Mouse (Mus musculus): ENCODE measurements at regions not wholly inside any gene's neighbourhood (a gene's known extent, or its start where the extent isn't known, plus 50 kb on each side); places are given as distances from the start of the nearest gene placed in this dataset.

- H3K4me2 ChIP-seq (ENCODE audit: insufficient read depth, low read depth, poor library complexity, severe bottlenecking): no peak overlapping the region
- peaks cover 0 to 12% of the 10 kb centered on the region in 2 experiments; a peak in 2 of 4 replicates for H3K4me1 ChIP-seq (ENCODE audit: control insufficient read depth in 1 of 2, insufficient read depth in 2 of 2)
- H3K36me3 ChIP-seq (replicated peaks in 1 of 2; ENCODE audit: control insufficient read depth in 1 of 2, insufficient read depth in 1 of 2, low read length in 1 of 2): no peaks in the 10 kb centered on the region
- H3K27me3 ChIP-seq (replicated peaks): peaks cover 27% of the 10 kb centered on the region
- peak; percentile 48 for DNase-seq (ENCODE audit: extremely low read depth)
- no peak overlapping the region for H3K4me3 ChIP-seq (replicated peaks in 1 of 3; ENCODE audit: low read depth in 2 of 3, low read length in 2 of 3, poor library complexity in 1 of 3)
- H3K9me3 ChIP-seq (replicated peaks; ENCODE audit: low read length): no peaks in the 10 kb centered on the region
- TF ChIP-seq MAZ (IDR thresholded peaks at IDR 0.05; ENCODE audit: low read depth, low read length) (no peak), RAD21 (IDR thresholded peaks at IDR 0.05; ENCODE audit: low read depth, low read length) (peak; percentile 35), JUN (IDR thresholded peaks at IDR 0.05; ENCODE audit: insufficient read depth, low read depth, low read length) (no peak), SMC3 (IDR thresholded peaks at IDR 0.05; ENCODE audit: low read depth, low read length) (peak; percentile 65), E2F4 (IDR thresholded peaks at IDR 0.05; ENCODE audit: insufficient replicate concordance, low read depth, low read length) (no peak), CHD1 (IDR thresholded peaks at IDR 0.05; ENCODE audit: low read depth, low read length) (no peak), EP300 (IDR thresholded peaks at IDR 0.05; ENCODE audit: low read length) (no peak), HCFC1 (IDR thresholded peaks at IDR 0.05; ENCODE audit: low read depth, low read length) (no peak), ZKSCAN1 (IDR thresholded peaks at IDR 0.05; ENCODE audit: borderline replicate concordance, low read depth, low read length) (no peak), GABPA (IDR thresholded peaks at IDR 0.05; ENCODE audit: insufficient replicate concordance, low read depth, low read length) (no peak), MYC (IDR thresholded peaks at IDR 0.05; ENCODE audit: low read depth, low read length) (no peak), TBP (conservative IDR thresholded peaks at IDR 0.05; ENCODE audit: low read depth, low read length) (no peak), SIN3A (IDR thresholded peaks at IDR 0.05; ENCODE audit: low read length) (no peak), PAX5 (IDR thresholded peaks at IDR 0.05; ENCODE audit: low read length) (no peak), CTCF (conservative IDR thresholded peaks at IDR 0.05 in 1 of 2, IDR thresholded peaks at IDR 0.05 in 1 of 2; ENCODE audit: low read depth in 2 of 2, low read length in 2 of 2) (peak in 1 of 2 experiments; percentile 62; a peak in 2 of 4 replicates), ETS1 (conservative IDR thresholded peaks at IDR 0.05; ENCODE audit: low read depth, low read length) (no peak), MAFK (IDR thresholded peaks at IDR 0.05; ENCODE audit: insufficient replicate concordance, low read length) (no peak), MXI1 (IDR thresholded peaks at IDR 0.05; ENCODE audit: low read depth, low read length) (no peak), ZC3H11A (IDR thresholded peaks at IDR 0.05; ENCODE audit: low read depth, low read length) (no peak), CHD2 (IDR thresholded peaks at IDR 0.05; ENCODE audit: low read length) (no peak)
- dilution Hi-C loops (cut with MboI; ENCODE audit: extremely low pct_ligation_motif_present, extremely low pct_unique_long_range_greater_than_20kb, low sequenced_read_pairs) (no loop called here), in situ Hi-C loops (cut with MboI; ENCODE audit: low pct_ligation_motif_present, low pct_unique_long_range_greater_than_20kb, low sequenced_read_pairs) (no loop called here)
- no peak overlapping the region for H3K9ac ChIP-seq (ENCODE audit: insufficient read depth, low read depth)
- no peak overlapping the region for H3K27ac ChIP-seq (ENCODE audit: insufficient read depth, low read depth)
- no peaks in the 10 kb centered on the region for H3K79me2 ChIP-seq (replicated peaks; ENCODE audit: control insufficient read depth, extremely low read depth, insufficient read depth, poor library complexity, severe bottlenecking)
Observed at GRCm38 (mm10) chr11:71855557-71855956, 105.8 kb downstream of the Wscd1 start.

- TF ChIP-seq NRF1 (IDR thresholded peaks at IDR 0.05; ENCODE audit: low read depth, low read length) (no peak), IRF4 (IDR thresholded peaks at IDR 0.05; ENCODE audit: low read depth, low read length) (peak; percentile 16; the same call in 1 of the 2 replicates), SMC3 (IDR thresholded peaks at IDR 0.05; ENCODE audit: low read depth, low read length) (no peak), BHLHE40 (IDR thresholded peaks at IDR 0.05; ENCODE audit: low read depth, low read length) (peak; percentile 9; the same call in 1 of the 2 replicates), ZMIZ1 (IDR thresholded peaks at IDR 0.05; ENCODE audit: low read depth, low read length) (no peak), EP300 (IDR thresholded peaks at IDR 0.05; ENCODE audit: low read length) (peak; percentile 65), UBTF (IDR thresholded peaks at IDR 0.05; ENCODE audit: low read depth, low read length) (no peak), JUND (conservative IDR thresholded peaks at IDR 0.05; ENCODE audit: low read depth, low read length) (peak; percentile 47; the same call in 1 of the 2 replicates), POLR2AphosphoS2 (IDR thresholded peaks at IDR 0.05; ENCODE audit: low read depth, low read length) (no peak), USF2 (conservative IDR thresholded peaks at IDR 0.05; ENCODE audit: low read depth, low read length) (no peak), MAFK (IDR thresholded peaks at IDR 0.05; ENCODE audit: insufficient replicate concordance, low read length) (no peak), CTCF (conservative IDR thresholded peaks at IDR 0.05 in 1 of 2, IDR thresholded peaks at IDR 0.05 in 1 of 2; ENCODE audit: low read depth in 2 of 2, low read length in 2 of 2) (no peak), TBP (conservative IDR thresholded peaks at IDR 0.05; ENCODE audit: low read depth, low read length) (no peak), GABPA (IDR thresholded peaks at IDR 0.05; ENCODE audit: insufficient replicate concordance, low read depth, low read length) (no peak), MAX (IDR thresholded peaks at IDR 0.05; ENCODE audit: low read length) (no peak), SIN3A (IDR thresholded peaks at IDR 0.05; ENCODE audit: low read length) (no peak), ETS1 (conservative IDR thresholded peaks at IDR 0.05; ENCODE audit: low read depth, low read length) (no peak)
- Histone ChIP-seq H3K4me3 (replicated peaks in 1 of 3; ENCODE audit: low read depth in 2 of 3, low read length in 2 of 3, poor library complexity in 1 of 3) (no peak overlapping the region), H3K9me3 (replicated peaks; ENCODE audit: low read length) (no peaks in the 10 kb centered on the region), H3K27me3 (replicated peaks) (peaks cover 25% of the 10 kb centered on the region), H3K4me2 (ENCODE audit: insufficient read depth, low read depth, poor library complexity, severe bottlenecking) (no peak overlapping the region), H3K36me3 (replicated peaks in 1 of 2; ENCODE audit: control insufficient read depth in 1 of 2, insufficient read depth in 1 of 2, low read length in 1 of 2) (no peaks in the 10 kb centered on the region), H3K27ac (ENCODE audit: insufficient read depth, low read depth) (no peak overlapping the region), H3K79me2 (replicated peaks; ENCODE audit: control insufficient read depth, extremely low read depth, insufficient read depth, poor library complexity, severe bottlenecking) (no peaks in the 10 kb centered on the region), H3K4me1 (ENCODE audit: control insufficient read depth in 1 of 2, insufficient read depth in 2 of 2) (peaks cover 0 to 12% of the 10 kb centered on the region in 2 experiments; a peak in 2 of 4 replicates), H3K9ac (ENCODE audit: insufficient read depth, low read depth) (no peak overlapping the region)
- in situ Hi-C loops (cut with MboI; ENCODE audit: low pct_ligation_motif_present, low pct_unique_long_range_greater_than_20kb, low sequenced_read_pairs) (no loop called here), dilution Hi-C loops (cut with MboI; ENCODE audit: extremely low pct_ligation_motif_present, extremely low pct_unique_long_range_greater_than_20kb, low sequenced_read_pairs) (no loop called here)
- peak; percentile 55 for DNase-seq (ENCODE audit: extremely low read depth)
Observed at GRCm38 (mm10) chr11:71855058-71855457, 105.3 kb downstream of the Wscd1 start.

All from CH12.LX (cell line).